Mouse (Mus musculus) limb, embryonic 10.5 days (tissue): ENCODE data around the gene Socs7. TPM values are rescaled to one million over a fixed set of nuclear protein-coding genes. Genes with fewer than 3 reads are reported as not detected.

Source experiments
- polyA plus RNA-seq: library from polyadenylated mRNA; unstranded; fragments of >200 nt; fragmentation: Nextera tagmentation; extraction: Ambion mirVana; gene quantifications from 2 replicates; pipeline ENCODE4 v1.2.1, GENCODE M21; 2016

Gene Socs7
- polyA plus RNA-seq, 1 experiment from 2014 or later: 4.4 TPM

Other genes starting within 250 kb of the Socs7 start
- 0.05 and 0.08 TPM in 2 replicates for gene Tbx21, start 247.2 kb upstream of the Socs7 start, polyA plus RNA-seq
- gene Tbkbp1, start 211.1 kb upstream of the Socs7 start, polyA plus RNA-seq: 6.1 and 7.8 TPM in 2 replicates
- gene Kpnb1, start 174.7 kb upstream of the Socs7 start, polyA plus RNA-seq: 82.8 and 88.9 TPM in 2 replicates
- 61.6 and 70.5 TPM in 2 replicates for gene Npepps, start 81.9 kb upstream of the Socs7 start, polyA plus RNA-seq
- gene Mrpl45, start 46.8 kb upstream of the Socs7 start, polyA plus RNA-seq: 64.9 and 66.1 TPM in 2 replicates
- 0.10 and 0.11 TPM in 2 replicates for gene Gpr179, start 10.5 kb upstream of the Socs7 start, polyA plus RNA-seq
- 3.5 and 3.9 TPM in 2 replicates for gene Arhgap23, start 53.0 kb downstream of the Socs7 start, polyA plus RNA-seq
- 0.49 and 0.54 TPM in 2 replicates for gene 4933428G20Rik, start 137.8 kb downstream of the Socs7 start, polyA plus RNA-seq
- gene Srcin1, start 213.6 kb downstream of the Socs7 start, polyA plus RNA-seq: 0.24 and 0.25 TPM in 2 replicates